Mouse (Mus musculus): ENCODE measurements around the gene Gfod1. TPM values are rescaled to one million over a fixed set of nuclear protein-coding genes. Genes with fewer than 3 reads are reported as not detected.

The Gfod1 gene
- total RNA-seq, 2 experiments from 2014 or later, result 10.6 to 14.0 TPM

- no peak for DNase-seq
These were observed 146.6 kb downstream of the Gfod1 start for GRCm38 (mm10) chr13:43157370-43157769.

GRCm38 (mm10) chr13:43152005-43152520 is 151.9 kb downstream of the Gfod1 start:
- no peak for DNase-seq

- no peak for DNase-seq
These were observed 154.3 kb downstream of the Gfod1 start for GRCm38 (mm10) chr13:43149661-43150060.

- no peak for DNase-seq
These were observed 155.3 kb downstream of the Gfod1 start for GRCm38 (mm10) chr13:43148692-43149091.

GRCm38 (mm10) chr13:43146515-43147258 is 157.3 kb downstream of the Gfod1 start:
- DNase-seq, result no peak

Other genes with a start within 250 kb of the Gfod1 start
- gene Tbc1d7, start 132.7 kb downstream of the Gfod1 start, total RNA-seq (2021), result 10 to 100 TPM; 16.7 to 17.9 TPM
- 10 to 100 TPM; 21.6 to 28.2 TPM for gene Sirt5, start 61.3 kb upstream of the Gfod1 start, total RNA-seq (2021)
- gene Nol7, start 94.2 kb upstream of the Gfod1 start, total RNA-seq (2021), result 100 to 1,000 TPM; 108 to 120 TPM
- gene Ranbp9, start 177.1 kb upstream of the Gfod1 start, total RNA-seq (2021), result 10 to 100 TPM; 66.8 to 76.9 TPM